Mouse (Mus musculus): ENCODE data around the gene Ndufs3.
A peak's percentile ranks its signal among the peaks of the same experiment; 100 is the strongest.

Gene Ndufs3

GRCm38 (mm10) chr2:90850401-90850800 lies 54.2 kb downstream of the Ndufs3 start:
- no peak for DNase-seq (ENCODE audit: low spot score in 2 of 2)

GRCm38 (mm10) chr2:90848331-90848730 lies 56.3 kb downstream of the Ndufs3 start:
- DNase-seq (ENCODE audit: low spot score in 2 of 2) = no peak

GRCm38 (mm10) chr2:90847681-90848050 lies 57.0 kb downstream of the Ndufs3 start:
- no peak for DNase-seq (ENCODE audit: low spot score in 2 of 2)

- DNase-seq (ENCODE audit: low spot score in 2 of 2) = peak; percentile 94 to 99
Measured at GRCm38 (mm10) chr2:90846955-90847680, 57.5 kb downstream of the Ndufs3 start, which contains the start of gene Mtch2. TSS of gene Mtch2 (plus strand) at chr2:90847155.

- no peak for DNase-seq (ENCODE audit: low spot score in 2 of 2)
Measured at GRCm38 (mm10) chr2:90846597-90846954, 58.1 kb downstream of the Ndufs3 start.

- DNase-seq (ENCODE audit: low spot score in 2 of 2) = no peak
Measured at GRCm38 (mm10) chr2:90846171-90846570, 58.5 kb downstream of the Ndufs3 start.

GRCm38 (mm10) chr2:90845234-90845633 lies 59.4 kb downstream of the Ndufs3 start:
- DNase-seq (ENCODE audit: low spot score in 2 of 2) = no peak
